Mouse (Mus musculus): Measurements from ENCODE around the gene Gm10337. TPM values are rescaled to one million over a fixed set of nuclear protein-coding genes. Genes with fewer than 3 reads are reported as not detected.
A peak's percentile ranks its signal among the peaks of the same experiment; 100 is the strongest.

Gene Gm10337
- total RNA-seq, 2 experiments from 2014 or later: not detected

DNA sequence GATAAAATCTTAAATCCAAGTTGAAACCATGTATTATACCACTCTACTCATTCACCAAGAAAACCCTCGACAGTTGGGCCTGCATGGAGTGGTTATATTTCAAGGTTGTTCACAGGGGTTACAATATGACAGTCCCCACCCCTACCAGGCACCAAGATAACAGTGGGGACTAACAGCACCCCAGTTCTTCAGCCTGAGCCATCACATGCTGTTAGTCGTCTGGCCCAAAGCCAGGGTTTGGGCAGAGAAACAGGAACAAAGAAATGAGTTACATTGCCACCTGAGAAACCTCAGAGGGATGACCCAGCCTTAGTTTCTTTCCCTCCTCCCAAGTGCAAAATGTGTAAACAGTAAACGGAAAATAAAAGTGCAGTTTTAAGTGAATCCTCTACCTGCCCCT lies 4.2 kb upstream of the Gm10337 start:
- no peak for DNase-seq (ENCODE audit: low spot score in 2 of 2)

DNA sequence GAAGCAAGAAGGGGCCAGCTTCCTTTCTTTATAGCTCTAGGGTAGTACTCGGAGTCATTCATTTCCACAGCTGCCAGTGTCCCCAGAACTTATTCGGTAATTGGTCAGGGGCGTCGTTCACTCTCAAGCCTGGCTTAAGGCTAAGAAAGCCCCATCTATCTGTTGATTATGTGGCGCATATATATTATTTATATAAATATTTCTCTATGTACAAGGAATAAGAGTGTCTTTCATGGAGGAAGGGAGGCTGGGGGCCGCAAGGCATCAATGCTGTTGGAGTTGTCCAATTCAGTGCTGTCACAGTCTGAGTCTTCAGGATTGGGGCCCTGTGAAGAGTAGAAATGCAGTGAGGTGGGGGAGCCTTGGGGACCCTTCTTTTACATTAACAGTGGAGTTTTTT lies 3.7 kb upstream of the Gm10337 start:
- DNase-seq (ENCODE audit: low spot score in 2 of 2): no peak

GRCm38 (mm10) chr15:102500479-102500878 lies 3.0 kb upstream of the Gm10337 start:
- no peak for DNase-seq (ENCODE audit: low spot score in 2 of 2)

- no peak for DNase-seq (ENCODE audit: low spot score in 2 of 2)
These were observed 2.3 kb upstream of the Gm10337 start for GRCm38 (mm10) chr15:102501084-102501814.

DNA sequence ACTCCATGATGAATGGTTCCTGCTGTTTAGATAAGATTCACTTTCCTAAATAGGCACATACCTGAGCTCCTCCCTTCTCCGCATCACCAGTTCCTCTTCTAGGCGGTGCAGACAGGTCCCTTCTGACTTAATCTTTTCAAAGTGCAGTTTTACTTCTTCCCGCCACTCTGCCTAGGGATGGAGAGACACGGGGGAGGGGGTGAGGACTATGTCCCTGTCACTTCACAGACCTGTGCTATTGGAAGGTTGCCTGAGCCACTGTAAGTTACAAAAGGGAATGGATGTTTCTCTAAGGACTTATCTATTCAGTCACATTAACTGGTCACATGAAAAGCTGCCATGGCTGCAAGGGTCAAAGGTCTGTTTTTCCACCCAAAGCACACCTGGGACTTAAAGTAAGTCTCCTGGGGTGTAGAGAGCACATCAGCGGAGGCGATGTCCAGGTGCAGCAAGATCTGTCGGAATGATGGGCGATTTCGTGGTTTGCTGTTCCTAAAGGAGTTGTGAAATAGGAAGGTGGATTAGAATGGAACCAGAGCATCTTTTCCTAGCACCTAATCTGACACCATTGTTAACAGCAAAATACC lies 1.2 kb upstream of the Gm10337 start:
- no peak for DNase-seq (ENCODE audit: low spot score in 2 of 2)

DNA sequence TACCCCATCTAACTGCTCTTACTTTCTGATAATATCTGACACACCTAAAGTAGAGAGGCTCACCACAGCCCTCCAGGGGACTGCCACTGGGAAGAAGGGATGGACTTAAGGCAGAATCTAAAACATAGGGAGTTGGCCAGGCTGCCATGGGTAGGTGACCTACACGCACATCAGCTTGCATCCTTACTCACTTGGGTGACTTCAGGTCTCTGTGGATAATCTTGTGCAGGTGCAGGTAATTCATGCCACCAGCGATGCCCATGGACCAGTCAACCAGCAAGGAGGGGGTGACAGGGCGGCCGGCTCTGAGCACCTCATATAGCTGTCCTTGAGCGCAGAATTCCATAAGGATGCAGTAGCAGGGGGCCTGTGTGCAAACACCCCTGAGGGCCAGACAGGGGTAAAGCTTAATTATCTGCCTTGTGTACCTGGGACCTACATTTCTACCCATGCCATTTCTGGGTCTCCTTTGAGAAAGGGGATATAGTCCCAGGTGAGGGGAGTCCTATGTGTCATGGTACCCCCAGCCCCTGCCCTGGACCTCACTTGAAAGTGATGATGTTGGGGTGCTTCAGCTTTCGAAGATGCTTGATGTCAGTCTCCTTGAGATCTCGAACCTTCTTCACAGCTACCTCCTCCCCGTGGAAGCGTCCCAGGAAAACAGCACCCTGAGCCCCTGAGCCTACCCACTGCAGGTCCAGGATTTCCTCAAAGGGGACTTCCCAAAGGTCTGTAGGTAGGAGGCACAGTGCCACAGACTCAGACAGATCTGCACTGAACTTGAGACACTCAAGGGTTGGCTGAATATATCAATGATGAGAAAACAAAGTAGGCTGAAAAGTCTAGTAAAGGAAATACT lies 631 bp downstream of the Gm10337 start:
- DNase-seq (ENCODE audit: low spot score in 2 of 2): no peak

- no peak for DNase-seq (ENCODE audit: low spot score in 2 of 2)
These were observed 1.7 kb downstream of the Gm10337 start for GRCm38 (mm10) chr15:102505073-102505769.

DNA sequence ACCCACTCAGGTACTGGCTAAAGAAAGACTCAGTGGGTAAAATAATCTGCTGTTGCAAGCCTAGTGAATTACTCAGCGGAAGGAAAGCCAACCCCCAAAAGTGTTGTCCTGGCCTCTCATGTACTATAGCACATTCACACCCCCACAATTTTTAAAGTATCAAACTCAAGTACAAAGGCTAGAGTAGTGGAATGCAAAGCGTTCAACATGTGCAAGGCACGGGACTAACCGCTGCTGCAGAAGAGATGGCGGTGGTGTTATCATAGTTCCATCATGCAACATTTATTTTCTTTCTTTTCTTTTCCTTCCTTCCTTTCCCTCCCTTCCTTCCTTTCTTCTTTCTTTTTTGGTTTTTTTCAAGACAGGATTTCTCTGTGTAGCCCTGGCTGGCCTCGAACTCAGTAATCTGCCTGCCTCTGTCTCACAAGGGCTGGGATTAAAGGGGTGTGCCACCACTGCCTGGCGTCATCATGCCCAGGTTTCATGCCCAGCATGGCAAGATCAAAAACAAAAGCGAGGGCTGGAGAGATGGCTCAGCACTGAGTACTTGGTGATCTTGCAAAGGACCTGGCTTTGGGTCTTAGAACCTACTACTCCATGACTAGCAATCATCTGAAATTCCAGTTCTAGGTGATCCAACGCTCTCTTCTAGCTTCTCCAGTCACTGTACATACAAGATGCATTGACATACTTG lies 2.4 kb downstream of the Gm10337 start:
- no peak for DNase-seq (ENCODE audit: low spot score in 2 of 2)

DNA sequence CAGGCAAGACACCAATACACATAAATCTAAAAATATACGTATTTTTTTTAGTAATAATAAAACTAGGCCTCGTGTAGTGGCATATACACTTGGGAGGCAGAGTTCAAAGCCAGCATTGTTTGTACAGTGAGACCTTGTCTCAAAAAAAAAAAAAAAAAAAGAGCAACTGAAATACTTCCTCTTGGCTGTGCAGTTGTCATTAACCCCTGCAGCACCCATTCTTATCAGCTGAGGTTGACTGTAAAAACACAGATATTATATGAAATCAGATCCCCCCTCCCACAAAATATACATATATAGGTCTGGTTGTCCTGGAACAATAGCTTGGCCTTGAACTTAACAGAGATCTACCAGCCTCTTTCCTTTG lies 2.9 kb downstream of the Gm10337 start:
- no peak for DNase-seq (ENCODE audit: low spot score in 2 of 2)

- DNase-seq (ENCODE audit: low spot score in 2 of 2): no peak
These were observed 3.3 kb downstream of the Gm10337 start for GRCm38 (mm10) chr15:102506864-102507263.

DNA sequence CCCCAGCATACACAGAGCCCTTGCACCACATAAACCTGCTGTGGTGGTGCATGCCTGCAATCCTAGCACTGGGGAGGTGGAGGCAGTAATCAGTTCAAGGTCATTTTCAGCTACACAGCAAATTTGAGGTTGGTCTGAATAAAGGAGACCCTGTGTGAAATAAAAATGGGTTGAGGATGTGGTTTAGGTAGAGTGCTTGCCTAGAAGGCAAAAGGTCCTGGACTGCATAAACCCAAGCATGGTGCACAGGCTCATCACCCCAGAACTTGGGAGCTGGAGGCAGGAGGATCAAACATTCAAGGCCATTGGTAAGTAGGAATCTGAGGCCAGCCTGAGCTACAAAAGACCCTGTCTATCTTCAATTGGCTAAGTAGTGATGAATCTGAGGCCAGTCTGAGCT lies 4.0 kb downstream of the Gm10337 start:
- no peak for DNase-seq (ENCODE audit: low spot score in 2 of 2)

GRCm38 (mm10) chr15:102508336-102508735 lies 4.8 kb downstream of the Gm10337 start:
- DNase-seq (ENCODE audit: low spot score in 2 of 2): no peak

DNA sequence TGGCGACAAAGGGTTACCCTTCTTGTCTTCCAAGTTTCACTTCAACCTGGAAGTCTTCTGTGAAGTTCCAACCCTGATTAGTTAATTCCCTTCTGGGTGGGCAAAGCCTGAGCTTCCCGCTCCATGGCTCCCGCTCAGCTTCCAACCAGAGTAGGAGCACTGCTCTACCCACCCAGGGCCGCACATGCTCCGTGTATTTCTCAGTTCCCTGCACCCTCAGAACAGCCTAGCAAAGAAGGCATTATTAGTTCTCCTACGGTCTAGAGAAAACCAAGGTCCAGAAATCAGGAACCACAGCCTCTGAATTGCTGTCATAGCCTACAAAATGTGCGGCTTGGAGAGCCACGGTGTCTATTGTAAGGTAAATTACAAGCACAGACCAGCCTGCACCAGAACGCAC lies 6.6 kb downstream of the Gm10337 start:
- no peak for DNase-seq (ENCODE audit: low spot score in 2 of 2)

- DNase-seq (ENCODE audit: low spot score in 2 of 2): peak; percentile 78 to 84
These were observed 7.2 kb downstream of the Gm10337 start for GRCm38 (mm10) chr15:102510590-102511284.

DNA sequence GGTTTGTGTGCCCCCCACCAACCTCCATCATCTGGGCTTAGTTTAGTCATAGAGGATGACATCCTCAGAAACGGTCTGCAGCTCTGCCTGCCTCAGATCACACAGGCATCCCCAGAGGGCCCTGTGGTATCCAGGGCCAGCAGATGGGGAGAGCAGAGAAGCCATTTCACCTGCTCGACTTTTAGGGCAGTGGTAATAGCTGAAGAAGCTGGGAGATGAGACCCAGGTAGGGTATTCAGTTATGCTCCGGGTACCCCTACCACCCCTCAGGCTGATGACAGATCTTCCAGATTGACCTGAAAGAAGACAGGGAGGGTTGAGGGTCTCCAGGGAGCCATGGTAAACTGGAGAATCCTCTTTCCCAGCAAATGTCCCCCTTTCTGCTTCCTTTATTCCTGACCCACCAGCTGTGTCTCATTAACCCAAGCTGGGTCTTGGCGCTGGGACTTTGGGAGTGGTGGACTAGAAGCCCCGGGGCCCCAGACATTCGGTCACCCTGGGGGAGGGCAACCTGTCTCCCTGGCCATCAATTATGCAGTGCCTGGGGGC lies 7.8 kb downstream of the Gm10337 start:
- no peak for DNase-seq (ENCODE audit: low spot score in 2 of 2)

DNA sequence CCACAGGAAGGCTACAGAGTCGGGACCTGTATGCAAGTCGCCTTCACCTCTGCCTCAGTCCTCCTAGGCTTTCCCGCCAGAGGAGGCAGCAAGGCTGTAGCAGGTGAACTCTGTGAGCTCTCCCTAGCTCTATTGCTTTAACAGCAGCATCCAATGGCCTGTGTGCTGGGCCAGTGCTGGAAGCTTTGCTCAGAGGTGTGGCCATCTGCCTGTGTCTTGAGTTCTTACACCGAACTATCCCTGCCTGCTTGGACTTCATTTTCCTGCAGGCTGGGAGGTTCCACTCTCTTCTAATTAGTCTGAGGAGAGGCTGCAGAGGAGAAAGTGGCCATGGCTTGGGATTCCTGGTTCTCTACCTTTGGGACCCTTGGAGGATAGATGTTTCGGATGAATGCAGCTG lies 8.5 kb downstream of the Gm10337 start:
- DNase-seq (ENCODE audit: low spot score in 2 of 2): no peak

DNA sequence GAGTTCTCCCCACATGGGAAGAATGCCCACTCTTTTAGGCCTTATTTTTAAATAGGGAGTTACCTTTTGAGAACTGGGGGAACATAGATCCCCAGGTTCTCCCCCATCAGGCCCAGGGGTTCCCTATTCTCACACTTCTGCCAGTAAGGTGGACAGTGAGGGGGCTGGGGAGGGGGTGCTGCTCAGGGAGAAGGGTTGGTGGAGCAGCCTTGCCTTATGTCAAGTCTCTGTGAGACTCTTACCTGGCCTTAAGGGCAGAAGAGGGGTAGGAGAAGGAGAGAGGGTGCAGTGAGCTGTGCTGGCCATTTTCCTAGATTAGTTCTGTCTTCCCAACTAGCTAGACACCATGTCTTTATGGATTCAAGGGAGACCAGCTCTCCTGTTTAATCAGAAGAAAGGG lies 8.9 kb downstream of the Gm10337 start:
- no peak for DNase-seq (ENCODE audit: low spot score in 2 of 2)

GRCm38 (mm10) chr15:102513004-102513403 lies 9.5 kb downstream of the Gm10337 start:
- no peak for DNase-seq (ENCODE audit: low spot score in 2 of 2)

GRCm38 (mm10) chr15:102515261-102515660 lies 11.7 kb downstream of the Gm10337 start:
- no peak for DNase-seq (ENCODE audit: low spot score in 2 of 2)

- no peak for DNase-seq (ENCODE audit: low spot score in 2 of 2)
These were observed 12.3 kb downstream of the Gm10337 start for GRCm38 (mm10) chr15:102515791-102516190.
